Mouse (Mus musculus) embryonic facial prominence, embryonic 11.5 days (tissue): ENCODE data around the gene Hebp1. TPM values are rescaled to one million over a fixed set of nuclear protein-coding genes. Genes with fewer than 3 reads are reported as not detected.

Source experiments
- ATAC-seq: fragments of 200-750 bp; cut with Nextera tagmentation; replicated peaks from 2 replicates; pipeline ENCODE4 v1.8.0; 2017; ENCODE audit warnings: low read depth; ENCODE audit not compliant: insufficient number of reproducible peaks, low FRiP score, low TSS enrichment
- DNase-seq: peaks from one replicate; pipeline ENCODE4 v3.0.0-alpha.2; 2015; ENCODE audit warnings: low spot score
- H3K27ac ChIP-seq: fragments of 300-500 bp; sonication (generic); replicated peaks from 2 replicates; pipeline ENCODE4 v1.5.1; 2014; ENCODE audit warnings: mild to moderate bottlenecking, low read depth, low read length, control low read depth
- H3K27me3 ChIP-seq: fragments of 300-500 bp; sonication (generic); 2 replicates; pipeline ENCODE4 v1.6.1; 2014; ENCODE audit warnings: mild to moderate bottlenecking, low read length, moderate library complexity, mixed read lengths; ENCODE audit not compliant: control insufficient read depth, insufficient read depth
- H3K36me3 ChIP-seq: fragments of 300-500 bp; sonication (generic); replicated peaks from 2 replicates; pipeline ENCODE4 v1.6.1; 2014; ENCODE audit warnings: low read depth, mild to moderate bottlenecking, low read length, moderate library complexity, mixed read lengths; ENCODE audit not compliant: control insufficient read depth, insufficient read depth
- H3K4me1 ChIP-seq: fragments of 300-500 bp; sonication (generic); 2 replicates; pipeline ENCODE4 v1.6.1; 2014; ENCODE audit warnings: low read length, mixed read lengths; ENCODE audit not compliant: control insufficient read depth, insufficient read depth
- H3K4me2 ChIP-seq: fragments of 300-500 bp; sonication (generic); 2 replicates; pipeline ENCODE4 v1.6.1; 2014; ENCODE audit warnings: low read depth, mild to moderate bottlenecking, control low read depth, low read length, moderate library complexity
- H3K4me3 ChIP-seq: fragments of 300-500 bp; sonication (generic); 2 replicates; pipeline ENCODE4 v1.5.1; 2014; ENCODE audit warnings: low read depth, low read length, control low read depth
- H3K9ac ChIP-seq: fragments of 300-500 bp; sonication (generic); replicated peaks from 2 replicates; pipeline ENCODE4 v1.6.1; 2014; ENCODE audit warnings: mild to moderate bottlenecking, control low read depth, low read length
- H3K9me3 ChIP-seq: fragments of 300-500 bp; sonication (generic); replicated peaks from 2 replicates; pipeline ENCODE4 v1.6.1; 2016; ENCODE audit warnings: mild to moderate bottlenecking, low read length, inconsistent platforms, mixed read lengths; ENCODE audit not compliant: control insufficient read depth
- WGBS: fragments of 180-500 bp; shearing (Covaris S2); extraction: QIAGEN DNeasy Blood & Tissue Kit; methylation state at CpG from one replicate; pipeline ENCODE4 v1.1.7; 2014; 5-methylcytosine and 5-hydroxymethylcytosine counted together
- polyA plus RNA-seq: library from polyadenylated mRNA; unstranded; fragments of >200 nt; fragmentation: Nextera tagmentation; extraction: Ambion mirVana; gene quantifications from 2 replicates; pipeline ENCODE4 v1.2.1, GENCODE M21; 2014

Gene Hebp1
- polyA plus RNA-seq, 1 experiment from 2014 or later = 3.1 TPM

DNA sequence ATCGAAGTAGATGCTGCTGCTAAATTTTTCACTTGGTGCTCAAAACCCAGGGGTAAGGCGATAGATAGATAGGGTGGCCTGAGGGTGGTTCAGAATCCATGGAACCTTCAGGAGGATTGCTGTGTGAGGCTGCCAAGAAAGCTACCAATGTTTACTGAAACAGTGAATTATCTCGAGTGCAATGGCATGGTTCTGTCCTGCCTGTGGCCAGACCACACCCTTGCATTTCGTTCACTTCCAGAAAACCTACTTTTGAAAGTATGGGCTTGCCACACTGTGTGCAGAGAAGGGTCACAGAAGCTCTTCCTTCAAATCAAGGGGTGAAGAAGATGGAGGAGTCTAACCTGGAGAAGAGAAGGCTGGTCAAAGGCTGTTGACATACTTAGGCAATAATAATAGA, 8.0 kb upstream of the Hebp1 start:
- DNase-seq (no peak), ATAC-seq (no peak)
- 89% methylated on average over 4 of the region's 4 CpGs for WGBS
- Histone ChIP-seq H3K4me3 (no peak overlapping the region), H3K27ac (no peak overlapping the region), H3K4me1 (no peaks in the 10 kb centered on the region), H3K4me2 (no peak overlapping the region), H3K27me3 (no peaks in the 10 kb centered on the region), H3K9ac (no peak overlapping the region), H3K9me3 (no peaks in the 10 kb centered on the region), H3K36me3 (no peaks in the 10 kb centered on the region; the same call in 1 of the 2 replicates)

DNA sequence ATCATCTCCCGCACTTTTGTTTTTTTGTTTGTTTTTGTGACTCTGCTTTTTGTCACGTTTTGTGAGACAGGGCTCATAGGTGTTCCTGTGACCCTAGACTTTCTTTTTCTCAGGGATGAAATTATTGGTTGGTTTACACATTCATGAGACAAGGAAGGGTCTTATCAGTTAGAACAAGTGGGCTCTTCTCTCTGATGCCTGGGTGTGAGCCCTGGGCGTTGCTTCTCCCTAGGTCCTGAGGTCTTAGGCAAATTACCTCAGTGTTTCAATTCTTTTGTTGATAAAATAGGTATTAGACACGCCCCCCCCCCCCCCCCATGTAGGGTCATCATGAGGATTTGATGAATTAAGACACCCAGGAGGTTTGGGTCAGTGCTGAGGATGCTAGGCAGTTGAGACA, 7.0 kb upstream of the Hebp1 start:
- no peak for DNase-seq
- Histone ChIP-seq H3K27me3 (no peaks in the 10 kb centered on the region), H3K9ac (no peak overlapping the region), H3K4me3 (no peak overlapping the region), H3K4me2 (no peak overlapping the region), H3K9me3 (no peaks in the 10 kb centered on the region), H3K4me1 (no peaks in the 10 kb centered on the region), H3K36me3 (no peaks in the 10 kb centered on the region; the same call in 1 of the 2 replicates), H3K27ac (no peak overlapping the region)
- 66% methylated on average over 4 of the region's 4 CpGs for WGBS
- ATAC-seq = no peak

DNA sequence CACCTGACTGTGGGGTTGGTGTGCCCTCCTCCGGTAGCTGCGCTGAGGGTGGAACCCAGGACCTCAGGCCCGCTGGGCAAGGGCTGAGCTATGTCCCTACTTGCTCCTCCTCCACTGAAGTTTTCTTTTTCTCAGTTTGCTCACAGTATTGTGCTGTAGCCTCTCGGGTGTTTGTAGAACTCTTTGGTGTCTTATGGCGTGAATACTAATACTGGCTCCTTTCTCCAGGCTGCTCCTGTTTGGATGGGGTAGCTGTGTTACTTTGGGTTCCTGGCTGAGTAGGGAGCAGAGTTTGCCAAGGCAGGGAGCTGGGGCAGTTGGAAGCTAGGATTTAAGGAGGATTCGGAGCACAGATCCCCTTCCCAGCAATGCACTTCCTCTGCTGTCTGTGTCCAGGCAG, 5.9 kb upstream of the Hebp1 start:
- Histone ChIP-seq H3K27me3 (no peaks in the 10 kb centered on the region), H3K9me3 (no peaks in the 10 kb centered on the region), H3K9ac (no peak overlapping the region), H3K36me3 (no peaks in the 10 kb centered on the region), H3K4me1 (no peaks in the 10 kb centered on the region), H3K4me3 (no peak overlapping the region), H3K4me2 (no peak overlapping the region), H3K27ac (no peak overlapping the region)
- WGBS = 66% methylated on average over 6 of the region's 6 CpGs
- DNase-seq (no peak), ATAC-seq (no peak)

DNA sequence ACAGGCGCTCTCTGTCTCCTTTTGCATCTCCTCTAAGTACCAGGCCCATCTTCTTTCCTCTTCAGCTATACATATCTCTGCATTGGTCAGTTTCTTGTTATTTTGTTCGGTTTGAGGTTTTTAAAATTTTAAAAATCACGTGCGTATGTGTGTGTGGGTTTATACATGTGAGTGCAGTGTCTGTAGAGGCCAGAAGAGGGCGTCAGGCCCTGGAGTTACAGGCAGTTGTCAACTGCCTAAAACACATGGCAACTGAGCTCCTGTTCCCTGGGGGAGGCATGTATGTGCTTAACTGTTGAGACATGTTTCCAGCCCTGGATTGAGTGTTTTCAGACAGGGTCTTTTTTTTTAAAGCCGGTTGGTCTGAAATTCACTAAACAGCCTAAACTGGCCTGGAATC, 4.8 kb upstream of the Hebp1 start:
- no peak overlapping the region for H3K27ac ChIP-seq
- 88% methylated on average over 6 of the region's 6 CpGs for WGBS
- no peak for ATAC-seq
- no peaks in the 10 kb centered on the region for H3K9me3 ChIP-seq
- no peaks in the 10 kb centered on the region for H3K27me3 ChIP-seq
- no peak overlapping the region for H3K4me2 ChIP-seq
- H3K36me3 ChIP-seq = no peaks in the 10 kb centered on the region
- H3K9ac ChIP-seq = no peak overlapping the region
- no peak overlapping the region for H3K4me3 ChIP-seq
- H3K4me1 ChIP-seq = no peaks in the 10 kb centered on the region
- no peak for DNase-seq

DNA sequence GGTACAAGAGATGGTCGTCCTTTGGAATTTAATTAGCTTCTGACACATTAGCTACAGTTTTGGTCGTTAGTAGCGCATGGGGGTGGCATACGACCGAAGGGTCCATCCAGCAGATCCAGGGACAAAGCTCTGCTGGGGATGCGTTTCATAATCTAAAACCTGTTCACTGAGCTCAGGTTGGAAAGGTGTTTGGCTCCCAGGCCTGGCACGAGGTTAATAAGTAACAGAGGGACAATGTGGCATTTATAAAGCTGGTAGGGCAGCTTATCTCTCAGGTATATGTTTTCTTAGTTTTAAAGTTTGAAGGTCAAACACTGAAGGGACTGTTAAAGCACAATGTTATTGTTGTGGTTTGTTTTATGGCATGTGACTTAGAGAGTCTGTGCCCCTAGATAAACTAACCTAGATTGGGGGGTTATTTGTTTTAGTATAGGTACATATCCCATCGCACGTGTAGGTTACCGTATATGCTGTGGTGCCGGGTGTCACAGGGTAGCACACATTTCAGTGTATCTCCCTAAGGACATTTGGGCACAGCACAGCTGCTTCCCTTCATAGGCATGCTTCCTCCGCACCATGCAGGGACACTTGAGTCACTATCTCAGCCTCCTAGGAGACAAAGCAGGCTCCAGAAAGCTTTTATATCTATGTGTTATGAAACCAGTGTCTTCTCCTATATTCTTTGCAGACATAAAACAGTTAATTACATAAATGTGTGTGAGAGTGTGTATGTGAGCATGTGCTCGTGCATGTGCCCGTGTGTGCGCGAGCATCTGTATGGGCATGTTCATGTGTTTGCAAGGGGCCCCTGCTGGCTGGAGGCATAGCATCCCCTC, 2.5 kb upstream of the Hebp1 start:
- Histone ChIP-seq H3K4me1 (no peaks in the 10 kb centered on the region), H3K9me3 (no peaks in the 10 kb centered on the region), H3K9ac (no peak overlapping the region), H3K27ac (no peak overlapping the region), H3K4me3 (no peak overlapping the region), H3K27me3 (no peaks in the 10 kb centered on the region), H3K4me2 (no peak overlapping the region), H3K36me3 (no peaks in the 10 kb centered on the region)
- WGBS = 86% methylated on average over 16 of the region's 16 CpGs
- ATAC-seq (no peak), DNase-seq (no peak)

DNA sequence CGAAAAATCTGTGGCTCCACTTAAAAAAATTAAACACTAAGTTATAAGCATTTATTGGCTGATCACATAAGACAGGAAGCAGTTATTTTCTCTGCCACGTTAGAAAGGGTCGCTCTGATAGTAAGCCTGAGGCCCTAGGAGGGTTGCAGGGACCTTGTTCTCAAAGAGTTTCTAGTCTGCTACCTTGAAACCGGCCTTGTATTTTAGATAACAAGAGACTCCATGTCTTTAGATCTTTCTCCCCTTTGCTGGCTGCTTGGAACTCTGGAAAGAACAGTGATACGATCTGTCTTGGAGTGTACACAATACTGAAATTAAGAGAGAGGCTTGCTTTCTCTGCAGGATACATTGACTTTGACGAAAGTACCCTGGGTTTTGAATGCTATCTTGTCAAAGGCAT, 904 bp upstream of the Hebp1 start:
- 54% methylated on average over 6 of the region's 6 CpGs for WGBS
- no peak overlapping the region for H3K9ac ChIP-seq
- no peak overlapping the region for H3K4me3 ChIP-seq
- H3K4me2 ChIP-seq = no peak overlapping the region; the same call in 1 of the 2 replicates
- ATAC-seq (no peak), DNase-seq (no peak)
- no peaks in the 10 kb centered on the region for H3K36me3 ChIP-seq
- H3K9me3 ChIP-seq = no peaks in the 10 kb centered on the region
- no peak overlapping the region for H3K27ac ChIP-seq
- no peaks in the 10 kb centered on the region for H3K27me3 ChIP-seq
- H3K4me1 ChIP-seq = peaks cover under 1% of the 10 kb centered on the region; the same call in 1 of the 2 replicates

DNA sequence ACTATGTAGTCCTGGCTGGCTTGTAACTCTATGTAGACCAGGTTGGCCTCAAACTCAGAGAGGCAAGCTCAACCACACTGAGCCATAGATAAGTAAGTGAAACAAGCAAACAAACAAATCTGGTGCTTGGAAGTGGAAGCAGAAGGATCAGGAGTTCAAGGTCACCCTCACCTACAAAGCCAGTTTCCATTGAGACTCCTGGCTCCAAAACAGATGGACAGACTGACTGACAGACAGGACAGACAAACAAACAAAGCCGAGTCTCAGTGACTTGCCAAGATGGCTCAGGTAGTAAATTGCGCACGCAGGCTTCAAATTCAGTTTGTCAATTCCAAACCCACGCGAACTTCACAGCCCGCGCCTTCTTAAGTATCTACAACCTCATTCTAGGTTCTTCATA, 376 bp downstream of the Hebp1 start:
- H3K4me3 ChIP-seq = peak overlapping the region; percentile 74
- no peaks in the 10 kb centered on the region for H3K36me3 ChIP-seq
- no peak overlapping the region for H3K27ac ChIP-seq
- H3K9me3 ChIP-seq = no peaks in the 10 kb centered on the region
- DNase-seq = no peak
- 17% methylated on average over 7 of the region's 7 CpGs for WGBS
- ATAC-seq = no peak
- H3K4me2 ChIP-seq = peak overlapping the region; percentile 79
- H3K27me3 ChIP-seq = no peaks in the 10 kb centered on the region
- H3K4me1 ChIP-seq = peaks cover 4% of the 10 kb centered on the region
- H3K9ac ChIP-seq = peak overlapping the region; percentile 77

DNA sequence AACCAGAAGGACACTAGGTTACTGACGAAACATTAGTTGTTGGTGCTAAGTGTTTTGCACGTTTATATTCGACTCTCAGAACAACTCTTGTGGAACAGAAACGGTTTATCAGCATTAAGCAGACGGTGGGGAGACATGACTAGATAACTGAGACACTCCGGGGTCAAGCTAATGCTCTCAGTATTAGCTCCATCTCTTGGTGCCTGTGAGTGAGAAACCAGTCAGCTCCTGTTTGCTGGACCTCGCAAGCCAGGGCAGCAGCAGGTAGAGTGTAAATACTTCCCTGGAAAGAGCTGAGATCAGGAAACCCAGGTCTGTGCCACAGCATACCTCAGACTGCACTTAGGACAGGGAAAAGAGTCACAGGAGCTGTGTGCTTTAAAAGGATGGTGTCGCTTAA, 1.1 kb downstream of the Hebp1 start:
- Histone ChIP-seq H3K9ac (no peak overlapping the region), H3K27ac (no peak overlapping the region), H3K4me2 (no peak overlapping the region), H3K9me3 (no peaks in the 10 kb centered on the region), H3K4me3 (no peak overlapping the region), H3K4me1 (peaks cover 4% of the 10 kb centered on the region), H3K27me3 (no peaks in the 10 kb centered on the region), H3K36me3 (no peaks in the 10 kb centered on the region)
- no peak for DNase-seq
- no peak for ATAC-seq
- WGBS = 84% methylated on average over 8 of the region's 8 CpGs
